Mouse (Mus musculus) erythroblast, adult 5-6 weeks (primary cell): ENCODE data around the gene Ocel1. TPM values are rescaled to one million over a fixed set of nuclear protein-coding genes. Genes with fewer than 3 reads are reported as not detected.
A peak's percentile ranks its signal among the peaks of the same experiment; 100 is the strongest.

ENCODE experiments used
- ATAC-seq: replicated peaks from 2 replicates; pipeline ENCODE4 v1.8.0; 2016; ENCODE audit warnings: moderate number of reproducible peaks, mild to moderate bottlenecking, moderate TSS enrichment, inconsistent platforms; ENCODE audit not compliant: poor library complexity, low FRiP score, severe bottlenecking
- total RNA-seq, 2 experiments: library from RNA; stranded (forward) in 1 of 2; stranded (reverse) in 1 of 2; fragments of 150-400 nt in 1 of 2; fragments of 200-764, 138-1000 nt in 1 of 2; gene quantifications; 2 replicates each; pipeline versions ENCODE4 v1.2.3 to v1.2.4; 2015 to 2017; ENCODE audit warnings: low replicate concordance in 2 of 2

The Ocel1 gene
- total RNA-seq, 2 experiments from 2014 or later = 2.1 to 3.2 TPM

DNA sequence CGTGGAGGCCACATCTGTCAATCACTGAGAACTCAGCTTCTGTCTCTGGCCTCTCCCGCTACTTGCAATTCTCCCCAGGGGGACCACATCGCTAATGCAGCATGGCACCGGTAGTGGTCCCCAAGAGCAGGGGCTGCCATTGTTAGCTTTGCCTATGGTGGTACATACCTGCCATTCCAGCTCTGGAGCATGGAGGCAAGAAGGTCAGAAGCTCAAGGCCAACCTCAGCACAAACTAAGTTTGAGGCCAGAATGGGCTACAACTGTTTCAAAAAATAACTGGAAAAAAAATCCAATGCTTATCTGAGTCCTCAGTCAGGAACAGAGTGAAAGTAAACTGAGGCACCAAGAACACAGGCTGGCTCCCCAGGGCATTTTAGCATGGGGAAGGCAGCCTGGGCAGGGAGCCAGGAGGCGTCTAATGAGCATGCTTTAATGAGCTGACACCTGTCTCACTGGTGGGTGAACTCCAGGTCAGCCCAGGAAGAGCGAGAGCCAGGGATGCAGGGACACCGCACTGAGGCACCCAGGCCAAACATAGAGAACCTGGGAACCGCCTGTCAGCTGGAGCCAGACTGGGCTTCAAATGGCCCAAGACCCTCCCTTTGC is 5.4 kb downstream of the Ocel1 start:
- no peak for ATAC-seq

DNA sequence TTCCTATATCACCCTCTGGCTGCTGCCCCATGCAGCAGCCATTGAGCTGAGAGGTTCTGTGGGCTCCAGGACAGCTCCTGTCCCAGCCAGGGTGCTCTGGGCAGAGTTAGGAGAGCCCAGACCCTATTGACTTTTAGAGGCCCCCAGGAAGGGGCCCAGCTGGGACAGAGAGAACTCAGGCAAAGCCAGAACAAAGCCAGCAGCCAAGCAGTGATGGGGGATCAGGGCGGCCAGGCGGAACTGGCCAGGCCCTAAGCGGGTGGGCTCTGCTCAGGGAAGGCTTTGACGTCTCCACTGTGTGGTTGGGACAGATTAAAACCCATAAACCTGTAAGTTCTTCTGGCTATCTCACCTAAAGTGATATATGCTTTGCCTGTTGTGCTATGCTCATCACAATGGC is 7.9 kb downstream of the Ocel1 start:
- no peak for ATAC-seq

DNA sequence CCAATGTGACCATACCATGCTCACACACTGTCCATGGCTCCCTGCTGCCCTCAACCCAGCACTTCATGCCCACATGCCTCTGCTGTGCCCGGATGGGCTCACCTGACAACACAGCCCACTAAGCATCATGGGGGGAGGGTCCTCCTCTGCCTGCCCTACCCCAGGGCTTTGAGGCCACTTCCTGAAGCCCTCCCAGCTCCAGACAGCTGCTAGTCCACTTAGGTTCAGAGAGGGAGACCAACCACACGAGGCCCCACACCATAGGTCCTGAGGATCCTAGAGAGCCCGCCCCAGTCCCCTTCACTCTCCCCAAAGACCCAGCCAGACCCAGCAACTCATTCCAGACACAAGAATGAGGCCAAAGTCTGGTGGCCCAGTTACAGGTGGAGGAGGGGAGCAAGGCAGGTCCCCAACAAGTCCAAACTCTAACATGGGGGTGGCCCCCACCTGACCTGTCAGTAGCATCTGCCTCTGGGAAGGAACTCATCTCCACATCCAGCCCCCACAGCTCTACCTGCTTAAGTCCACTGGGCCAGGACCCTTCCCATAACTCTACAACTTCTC is 8.5 kb downstream of the Ocel1 start:
- ATAC-seq = no peak

DNA sequence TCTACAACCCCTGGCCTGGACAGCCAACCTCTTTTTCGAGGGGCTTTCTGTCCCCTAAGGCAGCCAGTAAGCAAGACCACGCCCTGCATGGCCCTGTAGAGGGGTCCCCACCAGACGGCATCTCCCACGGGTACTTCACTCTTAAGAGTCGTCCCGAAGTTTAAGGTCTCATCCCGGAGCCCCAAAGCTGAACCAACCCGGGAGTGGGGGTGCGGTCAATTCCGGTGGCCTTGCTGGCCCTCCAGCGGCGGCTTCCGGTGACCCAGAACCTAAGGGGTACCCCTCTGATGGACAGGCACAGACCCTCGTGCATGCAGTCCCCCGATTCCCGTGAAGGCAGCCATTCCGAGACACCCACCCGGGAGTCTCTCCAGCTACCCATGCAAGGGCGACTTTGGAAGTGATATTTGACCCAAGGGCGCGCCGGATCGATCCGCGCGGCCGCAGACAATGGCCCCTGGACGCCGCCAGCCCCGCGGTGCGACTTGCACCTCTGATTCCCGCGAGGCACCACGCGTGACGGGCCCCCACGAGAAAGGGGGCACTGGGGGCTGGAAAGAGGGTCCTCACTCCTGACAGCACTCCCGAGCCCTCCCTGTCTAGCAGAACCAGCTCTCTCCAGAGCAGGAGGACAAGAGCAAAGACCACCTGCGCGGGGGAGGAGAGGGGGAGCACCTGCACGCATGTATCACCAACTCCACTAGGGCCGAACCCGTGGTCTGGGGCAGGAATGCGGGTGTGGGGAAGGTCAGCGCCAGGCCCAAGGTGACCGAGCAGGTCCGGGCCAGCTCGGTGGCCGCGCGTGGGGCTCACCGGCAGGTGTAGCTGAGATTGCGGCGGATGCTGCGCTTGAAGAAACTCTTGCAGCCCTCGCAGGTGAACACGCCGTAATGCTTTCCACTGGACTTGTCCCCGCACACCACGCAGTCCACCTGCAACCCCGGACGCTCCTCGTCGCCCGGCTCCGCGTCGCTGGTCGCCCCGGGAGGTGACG is 9.4 kb downstream of the Ocel1 start:
- ATAC-seq = no peak

DNA sequence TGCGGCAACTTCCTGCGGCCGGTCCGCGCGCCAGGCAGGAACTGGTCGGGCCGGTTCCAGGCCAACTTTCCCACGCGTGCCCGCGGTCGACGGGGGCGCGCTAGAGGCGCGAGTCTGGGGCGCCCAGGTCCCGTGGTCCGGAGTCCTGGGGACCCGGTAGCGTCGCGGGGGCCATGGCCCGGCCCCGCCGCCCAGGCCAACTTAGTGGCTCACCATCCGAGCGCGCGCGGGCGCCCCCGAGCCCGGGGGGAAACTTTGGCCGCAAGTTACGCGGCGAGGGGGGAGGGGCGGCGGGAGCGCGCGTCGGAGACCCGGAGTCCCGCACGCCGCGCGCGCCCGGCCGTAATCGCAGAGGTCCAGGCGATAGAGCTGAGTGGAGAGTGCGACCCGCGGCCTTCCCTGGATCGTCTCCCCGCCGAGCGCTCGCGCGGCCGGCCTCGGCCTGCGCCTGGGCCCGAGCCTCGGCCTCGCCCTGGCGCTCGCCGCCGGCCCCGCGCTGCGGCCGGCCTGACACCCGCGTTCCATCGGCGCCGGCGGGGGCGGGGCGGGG is 10.4 kb downstream of the Ocel1 start, which contains the start of gene Nr2f6:
Gene Nr2f6 (minus strand): TSS at position 540 of the 550 bp plus-strand sequence.
- no peak for ATAC-seq

DNA sequence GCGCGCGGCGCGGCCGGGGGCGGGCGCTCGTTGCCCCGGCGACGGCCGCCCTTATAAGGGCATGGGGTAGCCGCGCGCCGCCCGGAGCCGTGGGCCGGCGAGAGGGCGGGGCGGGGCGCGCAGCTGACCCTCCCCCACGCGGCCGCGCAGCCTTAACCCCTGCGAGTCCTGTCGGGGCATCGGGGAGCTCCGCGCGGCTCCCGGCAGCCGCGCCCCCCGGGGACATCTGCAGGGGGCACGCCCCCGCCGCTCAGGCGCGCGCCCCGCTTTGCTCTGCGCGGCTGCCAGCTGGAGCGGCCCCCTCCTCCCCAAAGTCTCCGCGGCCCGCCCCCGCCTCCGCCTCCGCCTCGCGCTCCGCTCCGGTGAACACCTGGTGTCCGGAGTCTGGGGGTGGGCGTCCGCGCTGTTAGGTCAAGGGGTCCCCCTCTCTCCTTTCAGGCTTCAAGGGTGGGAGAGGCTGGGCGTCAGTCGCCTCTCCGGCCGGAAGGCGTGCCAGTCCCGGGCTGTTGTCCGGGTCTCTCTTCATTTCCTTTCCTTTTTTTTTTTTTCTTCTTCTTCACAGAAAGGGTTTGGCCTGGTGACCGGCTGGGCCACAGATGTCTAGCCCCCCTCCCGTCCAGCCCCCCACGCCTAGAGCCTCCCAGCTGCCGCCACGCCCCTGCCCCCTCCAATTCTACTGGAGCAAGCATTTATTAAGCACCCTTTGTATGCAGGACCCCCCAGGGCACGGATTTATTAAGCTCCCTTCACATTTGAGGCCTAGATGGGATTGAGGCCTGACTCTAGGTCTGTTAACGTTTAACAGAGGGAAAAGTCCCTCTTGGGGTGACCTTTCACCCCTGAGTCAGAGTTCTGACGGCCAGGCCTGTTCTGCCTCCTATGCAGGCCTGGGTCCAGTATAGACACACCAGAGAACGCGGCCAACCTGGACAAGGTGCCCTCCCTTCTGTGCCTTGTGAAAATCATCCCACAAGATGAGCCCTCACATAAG is 11.2 kb downstream of the Ocel1 start:
- no peak for ATAC-seq

DNA sequence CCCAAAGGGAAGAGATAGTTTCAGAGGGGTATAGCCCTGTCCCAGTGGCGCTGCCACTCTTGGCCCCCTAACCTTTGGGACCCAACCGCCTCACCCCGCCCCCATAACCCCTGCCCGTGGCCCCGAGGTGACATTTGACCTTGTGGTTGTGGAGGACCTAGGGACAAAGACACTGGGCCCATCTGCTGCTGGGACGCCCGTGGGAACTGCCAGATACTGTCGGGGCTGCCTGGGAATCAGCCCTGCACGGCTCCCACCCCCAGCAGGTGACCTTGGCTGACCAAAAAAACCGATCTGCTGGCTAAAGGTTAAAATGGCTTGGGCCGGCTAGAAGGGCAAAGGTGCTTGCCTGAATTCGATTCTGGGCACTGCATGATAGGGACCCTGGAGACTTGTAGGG is 12.3 kb downstream of the Ocel1 start:
- ATAC-seq = no peak

DNA sequence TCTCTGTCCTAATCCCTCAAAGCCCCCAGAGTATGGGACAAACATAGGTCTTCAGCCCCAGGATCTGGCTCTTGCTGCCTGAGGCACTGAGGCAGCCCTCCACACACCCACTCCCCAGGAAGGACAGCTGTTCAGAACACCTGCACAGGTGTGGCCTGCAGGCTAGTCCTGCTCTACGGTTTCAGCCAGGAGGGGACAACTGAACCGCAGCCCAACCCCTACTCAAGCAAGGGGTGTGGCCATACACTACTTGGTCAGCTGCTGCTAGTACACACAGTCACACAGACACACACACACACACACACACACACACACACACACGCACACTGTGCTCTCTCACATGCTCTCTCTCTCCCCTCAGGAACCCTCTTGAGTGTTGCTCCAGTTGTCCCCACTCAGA is 12.8 kb downstream of the Ocel1 start:
- ATAC-seq = no peak

DNA sequence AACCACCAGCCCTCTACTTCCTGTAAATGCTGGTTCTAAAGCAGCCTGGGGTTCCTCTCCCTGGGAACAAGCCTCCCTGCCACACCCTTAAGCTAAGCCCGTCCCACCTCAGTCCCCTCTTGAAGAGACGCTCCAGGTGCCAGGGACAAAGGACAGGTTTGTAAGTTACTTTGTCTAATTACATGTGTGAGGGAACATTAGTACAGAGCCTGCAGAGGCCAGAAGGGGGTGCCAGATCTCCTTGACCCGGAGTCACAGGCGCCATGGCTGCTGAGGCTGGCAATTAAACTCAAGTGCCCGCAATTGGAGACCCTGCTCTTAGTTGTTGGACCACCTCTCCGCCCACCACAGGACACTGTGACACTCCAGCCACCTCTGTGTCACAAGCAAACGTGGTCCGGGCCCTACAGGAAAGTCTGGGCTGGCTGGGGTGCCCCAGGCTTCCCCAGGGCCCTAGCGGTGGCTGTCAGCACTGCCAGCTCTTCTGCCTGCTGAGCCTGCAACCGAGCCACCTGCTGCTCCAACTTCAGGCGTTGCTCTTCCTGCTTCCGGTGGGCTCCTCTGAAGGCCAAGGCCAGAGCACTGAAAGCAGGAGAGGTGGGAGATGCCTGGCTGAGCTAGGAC is 14.2 kb downstream of the Ocel1 start:
- ATAC-seq = 0 out of 2 replicates have a peak, but pooled peaks have one; percentile 37

DNA sequence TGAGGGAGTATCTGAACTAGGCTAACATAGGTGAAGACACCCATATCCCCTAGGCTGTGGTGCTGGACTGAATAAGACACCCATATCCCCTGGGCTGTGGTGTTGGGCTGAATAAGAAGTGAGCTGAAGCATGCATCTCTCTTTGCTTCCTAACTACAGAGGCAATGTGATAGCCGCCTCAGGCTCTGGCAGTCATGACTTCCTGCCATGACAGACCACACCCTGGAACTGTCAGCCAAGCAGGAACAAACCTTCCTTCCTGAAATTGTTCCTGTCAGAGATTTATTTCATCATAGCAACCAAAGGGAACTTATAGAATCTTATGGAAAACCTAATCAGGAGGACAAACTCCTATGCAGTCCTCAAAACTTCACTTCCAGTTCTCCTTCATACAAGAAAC is 17.2 kb downstream of the Ocel1 start:
- no peak for ATAC-seq

DNA sequence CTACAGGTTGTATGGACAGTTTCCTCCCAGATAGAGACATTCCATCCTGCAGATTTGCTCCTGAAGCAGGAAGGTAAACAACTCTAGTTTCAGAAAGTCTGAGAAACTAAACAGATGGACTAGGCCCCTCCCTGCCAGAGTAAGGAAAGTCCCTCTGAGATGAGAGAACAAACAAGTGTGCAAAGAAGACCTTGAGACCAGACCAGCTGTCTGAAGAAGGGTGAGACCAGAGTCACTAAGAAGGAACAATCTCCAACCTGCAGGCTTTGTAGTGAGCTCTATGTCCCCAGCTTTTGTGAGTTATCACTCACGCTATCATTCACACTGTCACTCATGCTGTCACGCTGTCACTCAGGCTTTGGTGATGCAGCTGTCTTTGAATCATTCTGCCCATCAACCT is 20.6 kb downstream of the Ocel1 start:
- ATAC-seq = no peak

DNA sequence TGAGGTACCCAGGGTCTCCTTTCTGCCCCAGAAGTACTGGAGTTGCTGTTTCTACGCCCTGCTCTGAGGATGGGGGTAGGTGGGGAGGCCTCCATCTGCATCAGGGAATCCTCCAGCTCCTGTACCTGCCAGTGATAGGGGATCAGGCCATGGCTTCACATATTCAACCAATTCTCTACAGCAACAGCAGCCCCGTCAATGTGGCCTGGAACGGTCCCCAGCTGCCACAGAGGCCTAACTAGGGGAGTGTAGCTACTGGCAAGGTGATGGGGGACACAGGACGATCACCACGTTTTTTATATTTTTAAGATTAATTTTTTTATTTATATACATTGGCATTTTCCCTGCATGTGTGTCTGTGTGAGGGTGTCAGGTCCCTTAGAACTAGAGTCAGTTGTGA is 21.3 kb downstream of the Ocel1 start:
- no peak for ATAC-seq

DNA sequence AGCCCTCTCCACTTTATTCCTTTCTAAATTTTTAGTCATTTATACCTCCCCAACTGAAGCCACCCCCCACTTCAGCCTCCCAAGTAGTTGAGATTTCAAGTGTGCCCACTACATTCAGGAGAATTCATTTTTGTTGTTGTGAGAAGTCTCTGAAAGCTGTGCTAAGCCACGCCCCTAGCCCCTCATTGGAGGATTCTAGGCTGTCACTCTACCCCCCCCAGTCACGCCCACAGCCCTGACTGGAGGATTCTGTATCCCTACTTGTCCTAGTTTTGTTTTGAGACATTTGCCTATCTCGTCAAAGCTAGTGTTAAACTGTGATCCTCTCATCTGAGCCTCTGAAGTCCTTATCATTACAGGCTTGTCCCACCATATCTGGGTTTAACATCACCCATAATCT is 21.8 kb downstream of the Ocel1 start:
- no peak for ATAC-seq

DNA sequence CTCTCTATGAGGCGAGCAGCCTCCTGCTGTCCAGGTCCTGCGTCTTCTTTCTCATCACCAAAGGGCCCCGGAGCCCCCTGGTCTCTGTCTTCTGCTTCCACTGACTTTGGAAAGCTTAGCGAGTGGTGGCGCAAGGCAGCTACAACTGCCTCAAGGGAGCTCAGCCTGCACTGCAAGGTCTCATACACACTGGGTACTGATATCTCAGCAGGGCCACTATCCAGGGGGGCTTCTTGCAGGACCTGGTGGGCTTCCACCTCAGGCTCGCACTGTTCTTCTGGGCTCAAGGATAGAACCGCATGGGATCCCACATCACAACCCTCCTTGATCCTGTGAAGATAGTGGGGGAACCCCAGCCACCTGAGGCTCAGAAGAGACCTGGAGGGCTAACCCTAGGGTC is 23.4 kb downstream of the Ocel1 start:
- no peak for ATAC-seq

DNA sequence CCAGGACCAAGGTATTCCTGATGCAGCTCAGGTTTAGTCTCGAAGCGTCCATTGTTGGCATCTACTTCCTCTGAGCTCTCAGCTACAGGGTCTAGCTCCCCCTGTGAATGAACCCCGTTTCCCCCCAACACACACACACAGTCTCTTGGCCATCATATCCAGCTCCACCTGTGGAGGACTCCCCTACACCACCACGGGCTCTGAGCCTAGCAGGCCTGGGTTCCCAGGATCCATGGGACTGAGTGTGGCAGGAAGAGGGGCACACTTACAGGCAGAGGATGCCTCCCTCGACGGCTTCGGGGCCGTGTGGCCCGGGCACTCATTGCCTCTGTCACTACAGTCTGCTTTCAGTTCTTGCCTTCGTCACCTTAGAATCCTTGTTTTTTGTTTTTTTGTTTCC is 24.0 kb downstream of the Ocel1 start:
- no peak for ATAC-seq

DNA sequence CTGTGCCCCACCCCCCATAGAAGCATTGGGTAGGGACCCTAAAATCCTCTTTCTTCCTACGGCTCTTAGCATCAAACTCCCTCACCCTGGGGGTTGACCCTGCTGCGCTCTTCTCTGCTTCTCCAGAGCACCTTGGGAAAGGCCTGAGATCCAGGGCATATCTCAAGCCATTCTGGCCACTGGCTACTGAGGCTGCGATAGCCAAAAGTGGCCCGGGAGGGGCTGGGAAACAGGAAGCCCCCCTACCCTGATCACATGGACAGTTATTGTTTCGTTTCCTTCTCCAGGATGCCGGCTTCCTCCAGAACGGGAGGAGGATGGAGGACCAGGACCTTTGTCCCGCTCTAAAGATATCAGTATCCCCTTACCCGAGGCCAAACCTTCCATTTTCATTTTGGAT is 24.5 kb downstream of the Ocel1 start, which contains the start of gene Ushbp1:
Gene Ushbp1 (minus strand): TSS at position 174 of the 400 bp plus-strand sequence.
- ATAC-seq = no peak

DNA sequence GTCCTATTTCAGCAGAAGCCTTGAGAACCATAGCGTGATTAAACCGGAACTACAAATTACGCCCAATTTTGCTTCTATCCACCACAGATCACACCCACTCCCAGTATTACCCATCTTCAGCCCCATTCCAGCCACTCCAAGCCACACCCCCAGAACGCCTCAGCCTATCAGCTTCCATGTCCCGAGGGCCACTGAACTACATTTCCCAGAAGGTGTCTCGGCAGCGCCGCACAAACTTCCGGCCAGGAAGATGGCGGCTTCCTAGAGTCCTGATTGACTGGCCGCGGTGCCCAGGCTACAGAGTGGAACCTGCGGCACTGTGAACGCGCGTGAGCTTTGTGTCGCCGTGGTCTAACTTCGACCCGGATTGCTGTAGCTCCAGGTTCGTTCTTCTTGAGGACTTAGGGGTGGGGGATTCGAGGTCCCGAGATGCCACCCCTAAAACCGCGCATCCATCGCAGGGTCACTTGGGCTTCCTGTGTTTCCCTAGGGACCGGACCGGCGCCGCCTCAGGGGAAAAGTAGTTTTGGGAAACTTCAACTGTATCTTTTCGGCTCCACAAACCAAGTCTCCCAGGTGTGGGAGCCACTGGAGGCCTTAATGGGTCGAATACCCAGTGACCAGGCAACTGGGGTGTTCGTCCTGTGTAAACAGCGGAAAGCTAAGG is 25.7 kb downstream of the Ocel1 start, which contains the start of gene Babam1:
Gene Babam1 (plus strand): TSS at position 223 of the 667 bp plus-strand sequence.
- ATAC-seq = peak; percentile 98

DNA sequence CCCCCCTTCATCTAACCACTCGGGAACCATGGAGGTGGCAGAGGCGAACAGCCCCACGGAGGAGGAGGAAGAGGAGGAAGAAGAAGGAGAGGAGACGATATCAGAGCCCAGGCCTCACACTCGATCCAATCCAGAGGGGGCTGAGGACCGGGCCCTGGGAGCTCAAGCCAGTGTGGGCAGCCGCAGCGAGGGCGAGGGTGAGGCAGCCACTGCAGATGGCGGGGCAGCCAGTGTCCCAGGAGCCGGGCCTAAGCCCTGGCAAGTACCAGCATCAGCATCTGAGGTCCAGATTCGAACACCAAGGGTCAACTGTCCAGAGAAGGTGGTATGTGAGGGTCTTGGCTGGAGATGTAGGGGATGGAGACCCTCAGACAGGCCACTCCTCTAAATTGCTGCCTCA is 26.6 kb downstream of the Ocel1 start:
- ATAC-seq = no peak
